Mouse (Mus musculus) forebrain, postnatal 0 days (tissue): ENCODE results near the gene Stk10. TPM values are rescaled to one million over a fixed set of nuclear protein-coding genes. Genes with fewer than 3 reads are reported as not detected.
A peak's percentile ranks its signal among the peaks of the same experiment; 100 is the strongest.

Experiments used
- ATAC-seq: fragments of 200-750 bp; cut with Nextera tagmentation; 2 replicates; pipeline ENCODE4 v1.8.0; 2017; ENCODE audit warnings: mild to moderate bottlenecking, moderate library complexity
- DNase-seq: peaks from one replicate; pipeline ENCODE4 v3.0.0-alpha.2; 2015
- H3K27ac ChIP-seq: fragments of 300-500 bp; sonication (generic); 2 replicates; pipeline ENCODE4 v1.5.1; 2014; ENCODE audit warnings: low read depth, mild to moderate bottlenecking, antibody characterized with exemption, low read length, moderate library complexity, mixed read lengths
- H3K27me3 ChIP-seq: fragments of 300-500 bp; sonication (generic); 2 replicates; pipeline ENCODE4 v1.6.1; 2014; ENCODE audit warnings: mild to moderate bottlenecking, low read length, mixed read lengths; ENCODE audit not compliant: insufficient read depth
- H3K36me3 ChIP-seq: fragments of 300-500 bp; sonication (generic); 2 replicates; pipeline ENCODE4 v1.6.1; 2014; ENCODE audit warnings: mild to moderate bottlenecking, moderate library complexity; ENCODE audit not compliant: insufficient read depth
- H3K4me1 ChIP-seq: fragments of 300-500 bp; sonication (generic); 2 replicates; pipeline ENCODE4 v1.6.1; 2014; ENCODE audit warnings: antibody characterized with exemption; ENCODE audit not compliant: insufficient read depth
- H3K4me2 ChIP-seq: fragments of 300-500 bp; sonication (generic); 2 replicates; pipeline ENCODE4 v1.6.1; 2014; ENCODE audit warnings: low read depth, mild to moderate bottlenecking, moderate library complexity
- H3K4me3 ChIP-seq: fragments of 300-500 bp; sonication (generic); 2 replicates; pipeline ENCODE4 v1.5.1; 2014; ENCODE audit warnings: low read depth, low read length, mixed read lengths
- H3K9ac ChIP-seq: fragments of 300-500 bp; sonication (generic); 2 replicates; pipeline ENCODE4 v1.6.1; 2014; ENCODE audit warnings: mild to moderate bottlenecking
- H3K9me3 ChIP-seq: fragments of 300-500 bp; sonication (generic); 2 replicates; pipeline ENCODE4 v1.6.1; 2016; ENCODE audit warnings: low read length
- CTCF ChIP-seq: sonication (generic); IDR thresholded peaks from 2 replicates; pipeline ENCODE4 v1.5.1; 2016; ENCODE audit warnings: antibody characterized with exemption, control low read depth, low read depth
- WGBS: fragments of 180-500 bp; shearing (Covaris S2); extraction: QIAGEN DNeasy Blood & Tissue Kit; methylation state at CpG from one replicate; pipeline ENCODE4 v1.1.7; 2014; 5-methylcytosine and 5-hydroxymethylcytosine counted together
- polyA plus RNA-seq: library from polyadenylated mRNA; unstranded; fragments of >200 nt; fragmentation: Nextera tagmentation; extraction: Ambion mirVana; gene quantifications from 2 replicates; pipeline ENCODE4 v1.2.1, GENCODE M21; 2015
- total RNA-seq: library from RNA; depleted of rRNA; stranded (reverse); fragments of >200 nt; gene quantifications from 2 replicates; pipeline ENCODE4 v1.2.3, GENCODE M21; 2014

Stk10 gene
- total and polyA plus RNA-seq, 2 experiments from 2014 or later, result 0.90 to 2.3 TPM

DNA sequence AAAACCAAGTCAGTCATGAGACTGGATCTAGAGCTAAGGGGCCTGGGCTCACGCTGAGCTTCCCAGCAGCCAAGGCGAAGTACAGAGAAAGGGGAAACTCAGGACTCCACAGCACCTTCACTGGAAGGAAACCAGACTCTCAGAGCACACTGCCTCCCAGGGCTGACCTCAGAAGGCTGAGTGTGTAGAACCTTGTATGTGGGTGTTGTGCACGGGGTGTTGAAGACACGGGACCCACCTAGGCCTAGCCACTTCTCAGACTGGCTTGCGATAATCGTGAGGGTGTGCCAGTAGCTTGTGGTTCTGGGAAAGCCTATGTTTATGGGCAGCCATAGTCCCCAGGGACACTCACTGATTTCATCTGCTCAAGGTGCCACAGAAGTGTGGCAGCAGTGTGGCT lies 38.0 kb downstream of the Stk10 start:
- Histone ChIP-seq H3K9ac (no peak overlapping the region), H3K4me3 (no peak overlapping the region), H3K4me1 (no peaks in the 10 kb centered on the region), H3K4me2 (no peak overlapping the region), H3K9me3 (0 out of 2 replicates have a peak, but pooled peaks cover 6% of the 10 kb centered on the region), H3K36me3 (no peaks in the 10 kb centered on the region), H3K27ac (no peak overlapping the region), H3K27me3 (no peaks in the 10 kb centered on the region)
- ATAC-seq (no peak), DNase-seq (no peak)
- 86% methylated on average over 6 of the region's 6 CpGs for WGBS
- no peak for TF ChIP-seq CTCF

GRCm38 (mm10) chr11:32573669-32574068 lies 40.6 kb downstream of the Stk10 start:
- 0 out of 2 replicates have a peak, but pooled peaks cover 6% of the 10 kb centered on the region for H3K9me3 ChIP-seq
- no peak overlapping the region for H3K27ac ChIP-seq
- no peak for TF ChIP-seq CTCF
- H3K9ac ChIP-seq, result no peak overlapping the region
- no peak overlapping the region for H3K4me3 ChIP-seq
- WGBS, result 87% methylated on average over 2 of the region's 2 CpGs
- DNase-seq, result no peak
- H3K36me3 ChIP-seq, result no peaks in the 10 kb centered on the region
- no peak for ATAC-seq
- no peaks in the 10 kb centered on the region for H3K27me3 ChIP-seq
- H3K4me2 ChIP-seq, result no peak overlapping the region
- H3K4me1 ChIP-seq, result no peaks in the 10 kb centered on the region

DNA sequence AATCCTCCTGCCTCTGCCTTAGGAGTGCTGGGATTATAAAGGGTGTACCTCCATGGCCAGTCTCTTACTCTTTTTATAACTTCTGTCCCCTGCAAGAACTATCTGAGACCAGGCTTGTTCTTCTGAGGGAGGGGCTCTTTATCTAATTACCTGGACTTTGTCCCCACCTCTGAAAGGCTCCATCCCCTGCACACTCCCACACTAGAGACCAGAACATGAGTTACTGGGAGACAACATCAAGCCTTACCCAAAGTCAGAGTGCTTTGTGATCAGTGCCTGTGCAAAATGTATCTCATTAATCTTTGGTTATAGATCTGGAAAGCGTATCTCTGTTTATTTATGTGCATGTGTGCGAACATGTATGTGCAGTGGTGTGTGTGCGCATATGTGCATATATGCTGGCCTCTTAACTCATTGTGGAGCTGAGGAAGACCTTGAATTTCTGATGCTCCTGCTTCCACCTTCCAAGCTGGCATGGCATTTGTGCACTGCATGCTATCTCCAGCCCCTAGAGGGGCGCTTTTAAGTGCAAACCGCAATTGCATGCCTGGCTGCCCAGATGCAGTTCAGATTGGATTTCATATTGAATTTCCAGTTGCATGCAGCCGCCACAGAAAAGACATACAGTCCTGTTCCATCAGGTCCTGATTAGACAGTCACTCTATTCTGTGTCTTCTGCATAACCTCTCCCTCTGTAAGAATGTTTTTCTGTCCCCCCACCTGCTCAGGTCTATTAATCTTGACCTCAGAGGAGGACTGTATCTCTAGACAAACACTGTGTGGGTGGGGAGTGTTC lies 43.1 kb downstream of the Stk10 start:
- Histone ChIP-seq H3K4me1 (no peaks in the 10 kb centered on the region), H3K36me3 (no peaks in the 10 kb centered on the region), H3K4me3 (no peak overlapping the region), H3K27ac (no peak overlapping the region), H3K9ac (no peak overlapping the region), H3K27me3 (no peaks in the 10 kb centered on the region), H3K4me2 (no peak overlapping the region), H3K9me3 (no peaks in the 10 kb centered on the region)
- no peak for DNase-seq
- 91% methylated on average over 6 of the region's 6 CpGs for WGBS
- TF ChIP-seq CTCF, result no peak
- no peak for ATAC-seq

- H3K27me3 ChIP-seq, result no peaks in the 10 kb centered on the region
- no peak for TF ChIP-seq CTCF
- ATAC-seq, result no peak
- no peaks in the 10 kb centered on the region for H3K36me3 ChIP-seq
- H3K4me3 ChIP-seq, result no peak overlapping the region
- WGBS, result 79% methylated on average over 5 of the region's 5 CpGs
- DNase-seq, result no peak
- H3K9me3 ChIP-seq, result no peaks in the 10 kb centered on the region
- no peaks in the 10 kb centered on the region for H3K4me1 ChIP-seq
- H3K9ac ChIP-seq, result no peak overlapping the region
- no peak overlapping the region for H3K4me2 ChIP-seq
- no peak overlapping the region for H3K27ac ChIP-seq
Observed at GRCm38 (mm10) chr11:32576760-32577050, 43.6 kb downstream of the Stk10 start.

DNA sequence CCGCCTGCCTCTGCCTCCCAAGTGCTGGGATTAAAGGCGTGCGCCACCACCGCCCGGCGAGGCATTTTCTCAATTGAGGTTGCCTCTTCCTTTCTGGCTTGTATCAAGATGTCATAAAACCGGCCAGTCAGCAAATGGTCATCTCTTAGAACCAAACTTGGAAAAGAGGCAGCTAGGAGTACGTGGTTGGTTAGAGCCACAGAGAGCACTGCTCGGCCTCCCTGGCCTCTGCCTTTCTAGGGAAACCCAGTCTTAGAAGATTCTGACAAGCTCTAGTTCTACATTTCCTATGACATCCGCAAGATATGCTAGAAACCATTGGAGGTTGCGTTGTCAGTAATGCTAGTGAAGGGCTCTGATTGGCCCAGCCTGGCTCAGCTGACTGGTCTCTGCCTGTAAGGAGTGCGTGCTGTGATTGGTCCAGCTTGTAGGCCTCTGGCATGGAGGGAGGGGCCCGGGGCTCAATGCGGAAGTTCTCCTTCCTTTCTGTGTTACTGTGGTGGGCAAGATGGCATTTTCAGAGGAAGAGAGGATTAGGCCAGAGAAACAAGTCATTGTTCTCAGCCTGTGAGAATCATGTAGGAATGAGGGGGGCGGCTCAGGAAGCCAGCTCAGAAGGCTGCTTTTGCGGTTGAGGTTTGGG lies 47.3 kb downstream of the Stk10 start:
- Histone ChIP-seq H3K4me2 (no peak overlapping the region), H3K27me3 (no peaks in the 10 kb centered on the region), H3K4me3 (no peak overlapping the region), H3K27ac (no peak overlapping the region), H3K4me1 (no peaks in the 10 kb centered on the region), H3K9me3 (no peaks in the 10 kb centered on the region), H3K36me3 (no peaks in the 10 kb centered on the region), H3K9ac (no peak overlapping the region)
- WGBS, result 78% methylated on average over 16 of the region's 16 CpGs
- TF ChIP-seq CTCF, result no peak
- peak; percentile 83 for ATAC-seq
- peak; percentile 21 for DNase-seq

DNA sequence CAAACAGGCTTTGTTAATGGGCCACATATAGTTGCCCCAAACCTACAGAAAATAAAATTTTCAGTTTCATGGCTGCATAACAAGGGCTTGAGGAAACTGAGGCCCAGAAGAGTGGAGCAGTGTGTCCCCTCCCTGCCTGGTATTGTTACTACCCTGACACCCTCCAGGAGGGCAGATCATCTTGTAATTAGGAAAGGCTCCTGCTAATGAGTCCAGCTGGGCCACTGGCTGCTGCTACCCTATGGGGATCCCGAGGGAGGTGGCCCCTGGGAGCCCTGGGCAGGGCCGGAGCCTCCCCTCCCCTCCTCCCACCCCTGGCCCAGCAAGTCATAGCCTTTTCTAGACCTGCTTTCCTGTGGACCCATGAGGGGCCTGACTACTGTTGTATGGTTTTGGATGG lies 47.9 kb downstream of the Stk10 start:
- TF ChIP-seq CTCF, result no peak
- no peaks in the 10 kb centered on the region for H3K36me3 ChIP-seq
- DNase-seq, result no peak
- WGBS, result 30% methylated on average over 2 of the region's 2 CpGs
- no peak overlapping the region for H3K27ac ChIP-seq
- no peak overlapping the region for H3K4me3 ChIP-seq
- no peak overlapping the region for H3K4me2 ChIP-seq
- no peaks in the 10 kb centered on the region for H3K4me1 ChIP-seq
- no peaks in the 10 kb centered on the region for H3K27me3 ChIP-seq
- no peak overlapping the region for H3K9ac ChIP-seq
- no peak for ATAC-seq
- H3K9me3 ChIP-seq, result no peaks in the 10 kb centered on the region

- WGBS, result 57% methylated on average over 5 of the region's 5 CpGs
- no peaks in the 10 kb centered on the region for H3K9me3 ChIP-seq
- TF ChIP-seq CTCF, result no peak
- no peak overlapping the region for H3K9ac ChIP-seq
- H3K27me3 ChIP-seq, result no peaks in the 10 kb centered on the region
- no peak for ATAC-seq
- no peak overlapping the region for H3K4me3 ChIP-seq
- DNase-seq, result no peak
- no peaks in the 10 kb centered on the region for H3K36me3 ChIP-seq
- H3K4me1 ChIP-seq, result no peaks in the 10 kb centered on the region
- no peak overlapping the region for H3K27ac ChIP-seq
- no peak overlapping the region for H3K4me2 ChIP-seq
Observed at GRCm38 (mm10) chr11:32582813-32583212, 49.7 kb downstream of the Stk10 start.
